Mouse (Mus musculus): ENCODE results near the gene Fer1l5.

GRCm38 (mm10) chr1:36379582-36379981, 7.5 kb downstream of the Fer1l5 start:
- TF ChIP-seq GATA1 (IDR thresholded peaks at IDR 0.05; ENCODE audit: borderline replicate concordance, low read length) (no peak), FLI1 (IDR thresholded peaks at IDR 0.05; ENCODE audit: low read length) (no peak)
